Mouse (Mus musculus): ENCODE measurements around the gene Ino80d. TPM values are rescaled to one million over a fixed set of nuclear protein-coding genes. Genes with fewer than 3 reads are reported as not detected.

The Ino80d gene
- polyA plus RNA-seq, 1 experiment from 2014 or later, result 12.2 TPM

- no peaks in the 10 kb centered on the region for H3K36me3 ChIP-seq (ENCODE audit: control insufficient read depth, insufficient read depth, low read length)
- 43% methylated on average over 1 of the region's 1 CpGs for WGBS
- no peak overlapping the region for H3K9ac ChIP-seq (ENCODE audit: low read length)
- H3K9me3 ChIP-seq (ENCODE audit: control insufficient read depth, low read length), result no peaks in the 10 kb centered on the region
- ATAC-seq (ENCODE audit: insufficient number of reproducible peaks, insufficient read depth, low FRiP score, low read depth), result no peak
- H3K27ac ChIP-seq (replicated peaks in 1 of 2; ENCODE audit: control insufficient read depth in 1 of 2, insufficient read depth in 1 of 2, low read depth in 2 of 2, low read length in 2 of 2), result no peak overlapping the region
- H3K4me2 ChIP-seq (ENCODE audit: low read length), result no peak overlapping the region
- no peak overlapping the region for H3K4me3 ChIP-seq (ENCODE audit: control insufficient read depth in 1 of 2, insufficient read depth in 1 of 2, low read depth in 1 of 2, low read length in 2 of 2)
- H3K27me3 ChIP-seq (ENCODE audit: control insufficient read depth, insufficient read depth, low read length), result no peaks in the 10 kb centered on the region
- H3K4me1 ChIP-seq (ENCODE audit: control insufficient read depth in 2 of 2, insufficient read depth in 2 of 2, low read length in 2 of 2), result peaks cover 0 to 4% of the 10 kb centered on the region in 2 experiments; a peak in 2 of 4 replicates
Observed at GRCm38 (mm10) chr1:62956942-62957645, 157.4 kb downstream of the Ino80d start.

- Histone ChIP-seq H3K9me3 (ENCODE audit: control insufficient read depth, low read length) (no peaks in the 10 kb centered on the region), H3K27me3 (ENCODE audit: control insufficient read depth, insufficient read depth, low read length) (no peaks in the 10 kb centered on the region), H3K4me3 (ENCODE audit: control insufficient read depth in 1 of 2, insufficient read depth in 1 of 2, low read depth in 1 of 2, low read length in 2 of 2) (no peak overlapping the region), H3K27ac (replicated peaks in 1 of 2; ENCODE audit: control insufficient read depth in 1 of 2, insufficient read depth in 1 of 2, low read depth in 2 of 2, low read length in 2 of 2) (no peak overlapping the region), H3K4me2 (ENCODE audit: low read length) (no peak overlapping the region), H3K9ac (ENCODE audit: low read length) (no peak overlapping the region), H3K36me3 (ENCODE audit: control insufficient read depth, insufficient read depth, low read length) (no peaks in the 10 kb centered on the region), H3K4me1 (ENCODE audit: control insufficient read depth in 2 of 2, insufficient read depth in 2 of 2, low read length in 2 of 2) (peaks cover 1 to 5% of the 10 kb centered on the region in 2 experiments; a peak in 3 of 4 replicates)
- WGBS, result 63% methylated on average over 5 of the region's 5 CpGs
- no peak for ATAC-seq (ENCODE audit: insufficient number of reproducible peaks, insufficient read depth, low FRiP score, low read depth)
Observed at GRCm38 (mm10) chr1:62956526-62956925, 157.9 kb downstream of the Ino80d start.

GRCm38 (mm10) chr1:62955340-62955739 lies 159.1 kb downstream of the Ino80d start:
- Histone ChIP-seq H3K27ac (replicated peaks in 1 of 2; ENCODE audit: control insufficient read depth in 1 of 2, insufficient read depth in 1 of 2, low read depth in 2 of 2, low read length in 2 of 2) (no peak overlapping the region), H3K4me2 (ENCODE audit: low read length) (no peak overlapping the region), H3K4me3 (ENCODE audit: control insufficient read depth in 1 of 2, insufficient read depth in 1 of 2, low read depth in 1 of 2, low read length in 2 of 2) (no peak overlapping the region), H3K4me1 (ENCODE audit: control insufficient read depth in 2 of 2, insufficient read depth in 2 of 2, low read length in 2 of 2) (peaks cover 3 to 8% of the 10 kb centered on the region in 2 experiments; a peak in 3 of 4 replicates), H3K36me3 (ENCODE audit: control insufficient read depth, insufficient read depth, low read length) (no peaks in the 10 kb centered on the region), H3K9me3 (ENCODE audit: control insufficient read depth, low read length) (no peaks in the 10 kb centered on the region), H3K9ac (ENCODE audit: low read length) (no peak overlapping the region), H3K27me3 (ENCODE audit: control insufficient read depth, insufficient read depth, low read length) (no peaks in the 10 kb centered on the region)
- 85% methylated on average over 6 of the region's 6 CpGs for WGBS
- ATAC-seq (ENCODE audit: insufficient number of reproducible peaks, insufficient read depth, low FRiP score, low read depth), result no peak

GRCm38 (mm10) chr1:62953036-62953435 lies 161.4 kb downstream of the Ino80d start:
- Histone ChIP-seq H3K4me2 (ENCODE audit: low read length) (no peak overlapping the region), H3K27me3 (ENCODE audit: control insufficient read depth, insufficient read depth, low read length) (no peaks in the 10 kb centered on the region), H3K9me3 (ENCODE audit: control insufficient read depth, low read length) (no peaks in the 10 kb centered on the region), H3K36me3 (ENCODE audit: control insufficient read depth, insufficient read depth, low read length) (no peaks in the 10 kb centered on the region), H3K4me1 (ENCODE audit: control insufficient read depth in 2 of 2, insufficient read depth in 2 of 2, low read length in 2 of 2) (peaks cover 3 to 4% of the 10 kb centered on the region in 2 experiments; a peak in 2 of 4 replicates), H3K9ac (ENCODE audit: low read length) (no peak overlapping the region), H3K4me3 (ENCODE audit: control insufficient read depth in 1 of 2, insufficient read depth in 1 of 2, low read depth in 1 of 2, low read length in 2 of 2) (no peak overlapping the region), H3K27ac (replicated peaks in 1 of 2; ENCODE audit: control insufficient read depth in 1 of 2, insufficient read depth in 1 of 2, low read depth in 2 of 2, low read length in 2 of 2) (no peak overlapping the region)
- ATAC-seq (ENCODE audit: insufficient number of reproducible peaks, insufficient read depth, low FRiP score, low read depth), result no peak
- 73% methylated on average over 4 of the region's 4 CpGs for WGBS

- Histone ChIP-seq H3K4me1 (ENCODE audit: control insufficient read depth in 2 of 2, insufficient read depth in 2 of 2, low read length in 2 of 2) (peaks cover 3 to 4% of the 10 kb centered on the region in 2 experiments; a peak in 2 of 4 replicates), H3K9ac (ENCODE audit: low read length) (no peak overlapping the region), H3K9me3 (ENCODE audit: control insufficient read depth, low read length) (no peaks in the 10 kb centered on the region), H3K27ac (replicated peaks in 1 of 2; ENCODE audit: control insufficient read depth in 1 of 2, insufficient read depth in 1 of 2, low read depth in 2 of 2, low read length in 2 of 2) (no peak overlapping the region), H3K36me3 (ENCODE audit: control insufficient read depth, insufficient read depth, low read length) (no peaks in the 10 kb centered on the region), H3K27me3 (ENCODE audit: control insufficient read depth, insufficient read depth, low read length) (no peaks in the 10 kb centered on the region), H3K4me3 (ENCODE audit: control insufficient read depth in 1 of 2, insufficient read depth in 1 of 2, low read depth in 1 of 2, low read length in 2 of 2) (no peak overlapping the region), H3K4me2 (ENCODE audit: low read length) (no peak overlapping the region)
- WGBS, result 79% methylated on average over 3 of the region's 3 CpGs
- ATAC-seq (ENCODE audit: insufficient number of reproducible peaks, insufficient read depth, low FRiP score, low read depth), result no peak
Observed at GRCm38 (mm10) chr1:62952319-62952718, 162.1 kb downstream of the Ino80d start.

- no peak overlapping the region for H3K27ac ChIP-seq (replicated peaks in 1 of 2; ENCODE audit: control insufficient read depth in 1 of 2, insufficient read depth in 1 of 2, low read depth in 2 of 2, low read length in 2 of 2)
Observed at GRCm38 (mm10) chr1:62951067-62951809, 163.2 kb downstream of the Ino80d start.

GRCm38 (mm10) chr1:62950526-62950925 lies 163.9 kb downstream of the Ino80d start:
- no peaks in the 10 kb centered on the region for H3K27me3 ChIP-seq (ENCODE audit: control insufficient read depth, insufficient read depth, low read length)

More at GRCm38 (mm10) chr1:62951067-62951809, 163.2 kb downstream of the Ino80d start:
- no peaks in the 10 kb centered on the region for H3K27me3 ChIP-seq (ENCODE audit: control insufficient read depth, insufficient read depth, low read length)
- H3K4me3 ChIP-seq (ENCODE audit: control insufficient read depth in 1 of 2, insufficient read depth in 1 of 2, low read depth in 1 of 2, low read length in 2 of 2), result no peak overlapping the region
- no peak overlapping the region for H3K4me2 ChIP-seq (ENCODE audit: low read length)
- WGBS, result 53% methylated on average over 7 of the region's 7 CpGs
- no peaks in the 10 kb centered on the region for H3K9me3 ChIP-seq (ENCODE audit: control insufficient read depth, low read length)
- ATAC-seq (ENCODE audit: insufficient number of reproducible peaks, insufficient read depth, low FRiP score, low read depth), result no peak
- no peaks in the 10 kb centered on the region for H3K36me3 ChIP-seq (ENCODE audit: control insufficient read depth, insufficient read depth, low read length)
- H3K9ac ChIP-seq (ENCODE audit: low read length), result no peak overlapping the region
- peaks cover 3 to 4% of the 10 kb centered on the region in 2 experiments; a peak in 2 of 4 replicates for H3K4me1 ChIP-seq (ENCODE audit: control insufficient read depth in 2 of 2, insufficient read depth in 2 of 2, low read length in 2 of 2)

More at GRCm38 (mm10) chr1:62950526-62950925, 163.9 kb downstream of the Ino80d start:
- Histone ChIP-seq H3K27ac (replicated peaks in 1 of 2; ENCODE audit: control insufficient read depth in 1 of 2, insufficient read depth in 1 of 2, low read depth in 2 of 2, low read length in 2 of 2) (no peak overlapping the region), H3K4me2 (ENCODE audit: low read length) (no peak overlapping the region), H3K9ac (ENCODE audit: low read length) (no peak overlapping the region), H3K36me3 (ENCODE audit: control insufficient read depth, insufficient read depth, low read length) (no peaks in the 10 kb centered on the region), H3K4me1 (ENCODE audit: control insufficient read depth in 2 of 2, insufficient read depth in 2 of 2, low read length in 2 of 2) (peaks cover 3 to 4% of the 10 kb centered on the region in 2 experiments; a peak in 2 of 4 replicates), H3K4me3 (ENCODE audit: control insufficient read depth in 1 of 2, insufficient read depth in 1 of 2, low read depth in 1 of 2, low read length in 2 of 2) (no peak overlapping the region), H3K9me3 (ENCODE audit: control insufficient read depth, low read length) (no peaks in the 10 kb centered on the region)
- ATAC-seq (ENCODE audit: insufficient number of reproducible peaks, insufficient read depth, low FRiP score, low read depth), result no peak
- WGBS, result 82% methylated on average over 9 of the region's 9 CpGs

All from heart, embryonic 14.5 days (tissue).